ENCODE assay signal across 8 mouse cellular contexts in genomic region chr6:128437288-128437687, GRCm38 (mm10). TPM values are rescaled to one million over a fixed set of nuclear protein-coding genes. Genes with fewer than 3 reads are reported as not detected.
DNase-seq lines count a peak whose midpoint lies in the region; ATAC-seq and TF ChIP-seq lines count a peak whose summit lies in the region.

No protein-coding gene starts in this region.

- peaks cover 8% of the 10 kb centered on the region; the same call in 1 of the 2 replicates for H3K36me3 ChIP-seq in kidney, adult 2 months (ENCODE audit: control insufficient read depth, insufficient read depth, low read length)
- H3K36me3 ChIP-seq in hindbrain, embryonic 14.5 days (replicated peaks; ENCODE audit: control insufficient read depth, insufficient read depth), result peaks cover 41% of the 10 kb centered on the region
- peaks cover 43% of the 10 kb centered on the region for H3K36me3 ChIP-seq in midbrain, embryonic 14.5 days (ENCODE audit: control insufficient read depth, insufficient read depth, low read length)

- H3K4me3 ChIP-seq in kidney, adult 2 months (ENCODE audit: insufficient read depth, low read depth, low read length), result peak overlapping the region; percentile 94
- H3K4me3 ChIP-seq in bone marrow macrophage, adult 2 months (ENCODE audit: insufficient read depth, low read length), result peak overlapping the region; percentile 90
- H3K4me3 ChIP-seq in hindbrain, embryonic 14.5 days (replicated peaks; ENCODE audit: low read length), result peak overlapping the region; percentile 97
- H3K4me3 ChIP-seq in midbrain, embryonic 14.5 days (replicated peaks; ENCODE audit: low read depth, low read length), result peak overlapping the region; percentile 98

- no peak for DNase-seq in kidney, adult 2 months
- DNase-seq in kidney, postnatal 36 days, result no peak
- DNase-seq in hindbrain, embryonic 14.5 days (ENCODE audit: low spot score), result peak; percentile 27
- DNase-seq in midbrain, embryonic 14.5 days, result no peak
- no peak for DNase-seq in embryo, embryonic 11 days
- DNase-seq in frontal cortex, postnatal 36 days (ENCODE audit: low spot score in 2 of 2), result no peak
- no peak for DNase-seq in right cerebral cortex, adult 2 months (ENCODE audit: low spot score in 2 of 2)

- H3K4me2 ChIP-seq in hindbrain, embryonic 14.5 days (replicated peaks), result peak overlapping the region; percentile 70
- H3K4me2 ChIP-seq in midbrain, embryonic 14.5 days (ENCODE audit: low read length), result peak overlapping the region; percentile 60

- H3K27ac ChIP-seq in kidney, adult 2 months (ENCODE audit: insufficient read depth, low read depth, low read length), result peak overlapping the region; percentile 91
- no peak overlapping the region for H3K27ac ChIP-seq in bone marrow macrophage, adult 2 months (ENCODE audit: insufficient read depth, low read depth, low read length)
- H3K27ac ChIP-seq in hindbrain, embryonic 14.5 days, result peak overlapping the region; percentile 96
- peak overlapping the region; percentile 92 for H3K27ac ChIP-seq in midbrain, embryonic 14.5 days (replicated peaks; ENCODE audit: low read depth, low read length)

- 8% methylated on average over 10 of the region's 10 CpGs for WGBS in kidney, adult 2 months
- WGBS in hindbrain, embryonic 14.5 days, result 6% methylated on average over 10 of the region's 10 CpGs
- WGBS in midbrain, embryonic 14.5 days, result 3% methylated on average over 10 of the region's 10 CpGs

- ATAC-seq in hindbrain, embryonic 14.5 days (ENCODE audit: low FRiP score), result no peak
- no peak for ATAC-seq in midbrain, embryonic 14.5 days (ENCODE audit: low FRiP score, low TSS enrichment)

- no peak for TF ChIP-seq POLR2A in kidney, adult 2 months (IDR thresholded peaks at IDR 0.05; ENCODE audit: low read depth, low read length)
- no peak for TF ChIP-seq POLR2A in bone marrow macrophage, adult 2 months (IDR thresholded peaks at IDR 0.05; ENCODE audit: borderline replicate concordance, low read depth, low read length)

- TF ChIP-seq CTCF in kidney, adult 2 months (conservative IDR thresholded peaks at IDR 0.05; ENCODE audit: insufficient read depth, insufficient read length, low read depth, low read length), result no peak
- no peak for TF ChIP-seq CTCF in bone marrow macrophage, adult 2 months (IDR thresholded peaks at IDR 0.05; ENCODE audit: low read depth, low read length)

- peak overlapping the region; percentile 98 for H3K9ac ChIP-seq in hindbrain, embryonic 14.5 days
- H3K9ac ChIP-seq in midbrain, embryonic 14.5 days (replicated peaks; ENCODE audit: low read length), result peak overlapping the region; percentile 97

- peaks cover 6% of the 10 kb centered on the region for H3K4me1 ChIP-seq in kidney, adult 2 months (ENCODE audit: control insufficient read depth, insufficient read depth, low read length)
- peaks cover 10% of the 10 kb centered on the region for H3K4me1 ChIP-seq in bone marrow macrophage, adult 2 months (ENCODE audit: control insufficient read depth, insufficient read depth, low read length)
- H3K4me1 ChIP-seq in hindbrain, embryonic 14.5 days (replicated peaks; ENCODE audit: control insufficient read depth, insufficient read depth, low read length), result peaks cover 8% of the 10 kb centered on the region
- H3K4me1 ChIP-seq in midbrain, embryonic 14.5 days (ENCODE audit: control insufficient read depth, insufficient read depth, low read length), result peaks cover 11% of the 10 kb centered on the region

- H3K27me3 ChIP-seq in kidney, adult 2 months (replicated peaks; ENCODE audit: control insufficient read depth, insufficient read depth, low read length), result no peaks in the 10 kb centered on the region
- no peaks in the 10 kb centered on the region for H3K27me3 ChIP-seq in hindbrain, embryonic 14.5 days (ENCODE audit: control insufficient read depth, insufficient read depth, low read length)
- H3K27me3 ChIP-seq in midbrain, embryonic 14.5 days (ENCODE audit: control insufficient read depth, insufficient read depth, low read length), result no peaks in the 10 kb centered on the region

- no peaks in the 10 kb centered on the region for H3K9me3 ChIP-seq in hindbrain, embryonic 14.5 days (ENCODE audit: control insufficient read depth, low read length)
- H3K9me3 ChIP-seq in midbrain, embryonic 14.5 days (ENCODE audit: control insufficient read depth, low read length), result no peaks in the 10 kb centered on the region

RNA-seq across cellular contexts. Expression of gene Fkbp4, which starts 1.2 kb away (rescaled TPM):
- 163 and 166 TPM in 2 replicates for polyA plus RNA-seq in kidney, adult 2 months (2012; rRNA removed)
- 28.9 and 32.7 TPM in 2 replicates for polyA plus RNA-seq in bone marrow macrophage, adult 2 months (2012; ENCODE audit: insufficient read depth, insufficient read length, missing spikeins)
- polyA plus RNA-seq in hindbrain, embryonic 14.5 days (2014; fragmentation: Nextera tagmentation; extraction: Ambion mirVana), result 293 and 307 TPM in 2 replicates
- polyA plus RNA-seq in midbrain, embryonic 14.5 days (2014; fragmentation: Nextera tagmentation; extraction: Ambion mirVana), result 313 and 363 TPM in 2 replicates

RNA-seq across cellular contexts. Expression of gene Itfg2, which starts 12.6 kb away (rescaled TPM):
- 19.0 and 23.5 TPM in 2 replicates for polyA plus RNA-seq in kidney, adult 2 months (2012; rRNA removed)
- polyA plus RNA-seq in bone marrow macrophage, adult 2 months (2012; ENCODE audit: insufficient read depth, insufficient read length, missing spikeins), result 5.5 and 6.8 TPM in 2 replicates
- polyA plus RNA-seq in hindbrain, embryonic 14.5 days (2014; fragmentation: Nextera tagmentation; extraction: Ambion mirVana), result 36.0 and 39.4 TPM in 2 replicates
- 42.1 and 43.3 TPM in 2 replicates for polyA plus RNA-seq in midbrain, embryonic 14.5 days (2014; fragmentation: Nextera tagmentation; extraction: Ambion mirVana)

RNA-seq across cellular contexts. Expression of gene Nrip2, which starts 38.2 kb away (rescaled TPM):
- 4.9 and 6.5 TPM in 2 replicates for polyA plus RNA-seq in kidney, adult 2 months (2012; rRNA removed)
- polyA plus RNA-seq in bone marrow macrophage, adult 2 months (2012; ENCODE audit: insufficient read depth, insufficient read length, missing spikeins), result not detected in 2 replicates
- polyA plus RNA-seq in hindbrain, embryonic 14.5 days (2014; fragmentation: Nextera tagmentation; extraction: Ambion mirVana), result 8.9 and 9.0 TPM in 2 replicates
- polyA plus RNA-seq in midbrain, embryonic 14.5 days (2014; fragmentation: Nextera tagmentation; extraction: Ambion mirVana), result 8.8 and 10.1 TPM in 2 replicates
